Comparison of ENCODE assay signal across 17 mouse cellular contexts in the genomic region with DNA sequence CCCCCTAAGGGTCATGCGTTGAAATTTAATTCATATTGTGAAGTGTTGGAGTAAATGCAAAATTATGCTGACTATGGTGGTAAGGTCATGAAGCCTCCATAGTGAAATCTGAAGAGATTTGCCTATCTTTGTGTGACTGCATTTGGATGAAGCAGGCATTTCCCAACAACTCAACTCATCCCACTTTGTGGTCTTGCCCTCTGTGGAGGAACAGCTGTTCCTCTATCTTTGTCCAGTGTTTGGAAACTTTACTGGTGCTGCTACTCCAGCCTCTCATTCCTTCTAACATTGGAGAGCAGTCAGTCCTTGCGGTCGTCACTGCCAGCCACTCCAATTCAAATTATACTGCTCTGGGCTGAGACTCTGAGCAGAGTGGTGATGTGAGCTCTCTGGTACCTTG. TPM values are rescaled to one million over a fixed set of nuclear protein-coding genes. Genes with fewer than 3 reads are reported as not detected.
"Had no signal": no experiment of that assay in that cellular context is flagged by ENCODE, and none has a peak within 500 bp of the region (broad histone marks: within the 10 kb centered on the region; RNA-seq: fewer than 3 reads in every experiment).

No protein-coding gene starts in this region.

- DNase-seq: kidney, adult 2 months; kidney, postnatal 14 days; lung, adult 18-20 months; lung, postnatal 36 days; right cerebral cortex, postnatal 4 days; spleen, adult 18-20 months; thymus, postnatal 4 days had no signal

- H3K9me3 ChIP-seq: kidney, embryonic 15.5 days; limb, embryonic 12.5 days; midbrain, embryonic 10.5 days; neural tube, embryonic 12.5 days; stomach, embryonic 15.5 days had no signal

- H3K4me3 ChIP-seq: kidney, embryonic 15.5 days; left cerebral cortex, adult 2 months; limb, embryonic 12.5 days; midbrain, embryonic 10.5 days; neural tube, embryonic 12.5 days; stomach, embryonic 15.5 days had no signal

- H3K36me3 ChIP-seq: kidney, embryonic 15.5 days; limb, embryonic 12.5 days; midbrain, embryonic 10.5 days; neural tube, embryonic 12.5 days; stomach, embryonic 15.5 days had no signal

- H3K9ac ChIP-seq: kidney, embryonic 15.5 days; limb, embryonic 12.5 days; liver, embryonic 14.5 days; neural tube, embryonic 12.5 days; stomach, embryonic 15.5 days had no signal

- H3K4me2 ChIP-seq: kidney, embryonic 15.5 days; limb, embryonic 12.5 days; neural tube, embryonic 12.5 days; stomach, embryonic 15.5 days had no signal

- H3K27me3 ChIP-seq: kidney, embryonic 15.5 days; limb, embryonic 12.5 days; neural tube, embryonic 12.5 days; stomach, embryonic 15.5 days had no signal

- H3K27ac ChIP-seq: kidney, embryonic 15.5 days; left cerebral cortex, adult 2 months; limb, embryonic 12.5 days; liver, embryonic 14.5 days; midbrain, embryonic 10.5 days; neural tube, embryonic 12.5 days; stomach, embryonic 15.5 days had no signal

- H3K4me1 ChIP-seq: kidney, embryonic 15.5 days; limb, embryonic 12.5 days; midbrain, embryonic 10.5 days; neural tube, embryonic 12.5 days; stomach, embryonic 15.5 days had no signal

RNA-seq across cellular contexts. Expression of a gene that starts 19.6 kb away (rescaled TPM):
- total RNA-seq: left cerebral cortex, adult 2 months; liver, adult 2 months; neutrophil, adult 5-6 weeks had no signal
- polyA plus RNA-seq: kidney, adult 2 months; kidney, embryonic 15.5 days; large intestine, adult 2 months; limb, embryonic 12.5 days; liver, adult 2 months; liver, embryonic 14.5 days; midbrain, embryonic 10.5 days; neural tube, embryonic 12.5 days; stomach, embryonic 15.5 days had no signal
